Mouse (Mus musculus) cortical plate, adult 2 months (tissue): ENCODE data around the gene Morn4. TPM values are rescaled to one million over a fixed set of nuclear protein-coding genes. Genes with fewer than 3 reads are reported as not detected.

ENCODE experiments used
- H3K27ac ChIP-seq: fragments of 200-500 bp; 2 replicates; pipeline ENCODE4 v1.5.1; 2012; ENCODE audit warnings: low read length, control low read depth, inconsistent platforms; ENCODE audit not compliant: insufficient read depth
- H3K4me1 ChIP-seq: fragments of 200-500 bp; 2 replicates; pipeline ENCODE4 v1.6.1; 2011; ENCODE audit warnings: low read length; ENCODE audit not compliant: control insufficient read depth, insufficient read depth
- H3K4me3 ChIP-seq: fragments of 200-500 bp; 2 replicates; pipeline ENCODE4 v1.5.1; 2011; ENCODE audit warnings: mild to moderate bottlenecking, low read length, control low read depth; ENCODE audit not compliant: insufficient read depth
- CTCF ChIP-seq: fragments of 200-500 bp; IDR thresholded peaks from 2 replicates; pipeline ENCODE4 v1.5.1; 2011; ENCODE audit warnings: mild to moderate bottlenecking, control low read depth, low read length; ENCODE audit not compliant: insufficient read depth; ENCODE audit errors: extremely low read depth
- POLR2A ChIP-seq: fragments of 200-500 bp; IDR thresholded peaks from 2 replicates; pipeline ENCODE4 v1.6.1; 2011; ENCODE audit warnings: mild to moderate bottlenecking, low read length, control low read depth; ENCODE audit not compliant: insufficient read depth; ENCODE audit errors: extremely low read depth
- polyA plus RNA-seq: library from polyadenylated mRNA; depleted of rRNA; stranded (reverse); fragments of >200 nt; gene quantifications from 2 replicates; pipeline ENCODE4 v1.2.3, GENCODE M21; 2012; rRNA removed

Gene Morn4
- polyA plus RNA-seq, 1 experiment: 91.9 TPM

DNA sequence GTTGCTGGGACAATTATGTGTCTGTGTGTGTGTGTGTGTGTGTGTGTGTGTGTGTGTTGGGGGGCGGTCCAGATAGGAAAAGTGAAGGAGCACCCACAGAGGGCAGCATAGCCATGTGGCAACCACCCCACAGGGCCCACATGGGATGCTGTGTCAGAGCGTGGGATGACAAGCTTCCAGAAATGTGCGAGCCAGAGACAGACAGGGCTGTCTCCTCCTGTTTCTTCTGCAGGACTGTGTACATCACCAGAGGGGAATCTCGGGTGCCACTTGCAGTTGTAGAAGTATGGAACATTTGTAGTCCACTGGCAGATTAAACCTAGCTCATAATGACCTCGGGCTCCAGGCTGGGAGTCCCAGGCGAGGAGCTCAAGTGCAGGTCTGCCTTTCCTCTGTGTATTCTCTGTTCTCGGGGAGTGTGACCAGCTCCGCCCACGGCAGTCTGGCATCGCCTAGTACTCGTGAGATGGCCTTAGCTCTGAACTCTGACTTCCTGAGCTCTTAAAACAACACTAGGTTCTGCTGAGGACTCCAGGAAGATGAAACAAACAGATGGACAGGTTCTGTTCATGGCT is 51.2 kb downstream of the Morn4 start:
- Histone ChIP-seq H3K4me1 (no peaks in the 10 kb centered on the region), H3K4me3 (no peak overlapping the region), H3K27ac (no peak overlapping the region)
- TF ChIP-seq POLR2A: no peak
- TF ChIP-seq CTCF: no peak

DNA sequence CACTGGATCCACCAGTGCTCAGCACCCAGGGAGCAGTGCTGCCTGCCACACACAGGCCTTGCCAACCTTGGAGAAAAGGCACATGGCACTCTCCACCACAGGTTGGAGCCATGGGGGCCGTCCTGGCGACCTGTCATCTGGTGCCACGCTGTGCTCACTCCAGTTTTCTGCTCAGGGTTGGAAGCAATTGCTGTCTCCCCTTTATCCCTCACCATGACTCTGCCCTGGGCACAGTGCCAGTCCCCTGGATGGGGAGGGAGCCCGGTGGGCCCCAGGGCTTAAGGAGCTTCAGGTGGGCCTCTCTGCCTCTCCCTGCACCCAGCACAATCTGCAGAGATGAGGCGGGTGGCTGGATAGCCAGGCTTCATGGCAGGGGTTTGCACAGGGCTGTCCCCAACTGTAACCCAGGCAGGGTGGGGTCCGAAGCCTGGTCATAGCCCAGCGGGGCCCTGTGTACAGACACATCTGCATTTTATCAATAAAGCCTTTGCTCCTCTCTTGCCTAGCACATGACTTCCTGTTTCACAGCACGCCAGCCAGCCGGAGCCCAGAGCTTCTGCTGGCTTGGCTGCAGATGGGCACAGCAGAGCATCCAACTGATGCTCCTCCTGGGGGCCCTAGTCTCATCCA is 51.9 kb downstream of the Morn4 start:
- Histone ChIP-seq H3K4me1 (no peaks in the 10 kb centered on the region), H3K27ac (no peak overlapping the region), H3K4me3 (no peak overlapping the region)
- TF ChIP-seq POLR2A (no peak), CTCF (no peak)

DNA sequence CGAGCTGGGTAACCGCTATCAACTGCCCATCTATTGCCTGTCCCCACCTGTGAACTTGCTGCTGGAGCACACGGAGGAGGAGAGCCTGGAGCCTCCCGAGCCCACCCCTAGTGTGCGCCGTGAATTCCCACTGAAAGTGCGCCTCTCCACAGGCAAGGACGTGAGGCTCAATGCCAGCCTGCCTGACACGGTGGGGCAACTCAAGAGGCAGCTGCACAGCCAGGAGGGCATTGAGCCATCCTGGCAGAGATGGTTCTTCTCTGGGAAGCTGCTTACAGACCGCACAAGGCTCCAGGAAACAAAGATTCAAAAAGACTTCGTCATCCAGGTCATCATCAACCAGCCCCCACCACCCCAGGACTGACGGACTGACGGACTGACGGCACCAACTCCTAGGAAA is 52.5 kb downstream of the Morn4 start:
- H3K4me3 ChIP-seq: no peak overlapping the region
- H3K4me1 ChIP-seq: no peaks in the 10 kb centered on the region
- no peak for TF ChIP-seq CTCF
- no peak for TF ChIP-seq POLR2A
- no peak overlapping the region for H3K27ac ChIP-seq

DNA sequence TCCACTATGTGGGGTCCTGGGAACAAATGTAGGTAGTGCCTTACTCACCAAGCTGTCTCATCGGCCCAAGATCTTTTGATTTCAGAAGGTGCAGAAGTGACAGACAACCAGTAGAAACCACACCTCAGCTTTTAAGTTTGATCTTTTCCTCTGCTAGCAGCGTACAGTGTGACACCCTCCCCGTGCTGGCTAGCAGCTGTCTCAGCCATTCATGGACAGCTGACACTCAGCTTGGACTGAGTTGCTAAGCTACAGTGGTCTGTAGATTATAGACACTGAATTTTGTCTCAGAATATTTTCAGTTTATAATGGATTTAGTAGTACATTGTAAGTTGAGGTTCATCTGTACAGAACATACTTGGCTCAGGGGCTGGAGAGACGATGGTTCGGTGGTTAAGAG is 55.0 kb downstream of the Morn4 start:
- H3K27ac ChIP-seq: no peak overlapping the region
- no peak overlapping the region for H3K4me3 ChIP-seq
- TF ChIP-seq CTCF: no peak
- no peak for TF ChIP-seq POLR2A

DNA sequence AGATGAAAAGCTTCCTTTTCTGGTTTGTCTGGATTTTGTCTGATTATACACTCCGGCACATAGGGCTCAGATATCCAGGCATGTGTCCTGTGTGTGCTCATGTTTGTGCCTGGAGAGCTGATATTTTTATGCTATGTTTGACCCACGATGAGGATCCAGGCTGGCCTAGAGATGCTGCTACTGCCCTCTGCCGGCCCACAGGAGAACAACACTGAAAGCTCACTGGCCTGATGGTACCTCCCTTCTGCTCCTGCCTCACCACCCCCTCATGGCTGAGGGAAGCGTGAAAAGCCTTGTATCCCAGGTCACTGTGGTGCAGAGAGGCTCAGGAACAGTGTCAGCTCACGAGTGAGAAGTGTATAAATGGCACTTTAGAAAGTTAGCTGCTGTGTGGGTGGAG is 60.0 kb downstream of the Morn4 start:
- H3K4me3 ChIP-seq: no peak overlapping the region
- no peak overlapping the region for H3K27ac ChIP-seq
- TF ChIP-seq CTCF (peak; percentile 94), POLR2A (no peak)
- H3K4me1 ChIP-seq: no peaks in the 10 kb centered on the region

More for the DNA sequence above, 55.0 kb downstream of the Morn4 start:
- no peaks in the 10 kb centered on the region for H3K4me1 ChIP-seq

Other genes with a start within 250 kb of the Morn4 start
- gene Frat2, start 238.2 kb downstream of the Morn4 start, polyA plus RNA-seq: 5.8 and 6.2 TPM in 2 replicates
- 18.6 and 18.9 TPM in 2 replicates for gene Rrp12, start 190.2 kb downstream of the Morn4 start, polyA plus RNA-seq
- 738 and 764 TPM in 2 replicates for gene Pgam1, start 174.4 kb downstream of the Morn4 start, polyA plus RNA-seq
- gene Exosc1, start 152.9 kb downstream of the Morn4 start, polyA plus RNA-seq: 27.8 and 28.6 TPM in 2 replicates
- 70.0 and 71.7 TPM in 2 replicates for gene Zdhhc16, start 152.9 kb downstream of the Morn4 start, polyA plus RNA-seq
- gene Mms19, start 105.2 kb downstream of the Morn4 start, polyA plus RNA-seq: 44.3 and 52.0 TPM in 2 replicates
- 14.9 and 17.4 TPM in 2 replicates for gene Ubtd1, start 104.6 kb downstream of the Morn4 start, polyA plus RNA-seq
- gene Ankrd2, start 50.4 kb downstream of the Morn4 start, polyA plus RNA-seq: 0.33 and 0.45 TPM in 2 replicates
- 1.4 and 1.9 TPM in 2 replicates for gene Hoga1, start 40.7 kb downstream of the Morn4 start, polyA plus RNA-seq
- 0.08 and 0.13 TPM in 2 replicates for gene 4933411K16Rik, start 34.1 kb downstream of the Morn4 start, polyA plus RNA-seq
- 56.8 and 57.0 TPM in 2 replicates for gene Pi4k2a, start 4.1 kb upstream of the Morn4 start, polyA plus RNA-seq
- gene Avpi1, start 42.7 kb upstream of the Morn4 start, polyA plus RNA-seq: 36.3 and 41.1 TPM in 2 replicates
- gene Marveld1, start 61.0 kb upstream of the Morn4 start, polyA plus RNA-seq: 14.4 and 16.8 TPM in 2 replicates
- gene Zfyve27, start 77.6 kb upstream of the Morn4 start, polyA plus RNA-seq: 107 and 126 TPM in 2 replicates
- gene Sfrp5, start 115.9 kb upstream of the Morn4 start, polyA plus RNA-seq: 1.2 and 1.9 TPM in 2 replicates
- gene Golga7b, start 161.2 kb upstream of the Morn4 start, polyA plus RNA-seq: 115 and 123 TPM in 2 replicates